Mouse (Mus musculus) gastrocnemius, postnatal 14 days (tissue): ENCODE measurements around the gene Prr22. TPM values are rescaled to one million over a fixed set of nuclear protein-coding genes. Genes with fewer than 3 reads are reported as not detected.
A peak's percentile ranks its signal among the peaks of the same experiment; 100 is the strongest.

ENCODE experiments used
- DNase-seq: peaks from one replicate; pipeline ENCODE4 v3.0.0; 2021; ENCODE audit warnings: mixed read lengths
- intact Hi-C: fragments of 180-260 bp; cut with DNase I; formaldehyde crosslinking; loops from one replicate; pipeline ENCODE4 v1.15.1; 2025; ENCODE audit warnings: low total_unique reads
- total RNA-seq, 2 experiments: library from RNA; stranded (reverse); gene quantifications; 2 replicates each; pipeline ENCODE4 v1.2.3; 2021

Prr22 gene
- total RNA-seq, 2 experiments from 2014 or later, result 0.14 TPM; not detected in 1

- DNase-seq, result no peak
- intact Hi-C loops, result loop anchor here (5.0 kb wide), 1 partner anchor 36 kb away; no protein-coding TSS in a partner anchor
Measured at GRCm38 (mm10) chr17:56758132-56758531, 11.9 kb upstream of the Prr22 start.

DNA sequence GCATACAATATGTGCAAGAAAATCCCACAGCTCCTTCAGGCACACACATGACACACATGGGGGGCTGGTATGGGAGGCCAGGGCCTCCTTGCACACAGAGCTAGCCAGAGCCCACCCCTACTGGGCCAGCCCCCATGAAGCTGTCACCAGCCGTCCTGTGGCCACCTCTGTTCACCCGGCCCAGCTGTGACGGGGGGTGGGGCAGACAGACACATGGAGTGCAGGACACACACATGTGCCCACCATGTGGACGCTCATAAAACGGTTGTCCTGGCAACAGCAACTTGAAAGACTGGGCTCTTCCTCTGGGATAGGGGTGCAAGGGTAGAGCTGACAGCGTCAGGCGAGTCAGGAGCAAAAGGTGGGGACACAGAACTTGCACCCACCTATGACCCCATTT, 10.8 kb upstream of the Prr22 start:
- DNase-seq, result no peak
- intact Hi-C loops, result loop anchor here (5.0 kb wide), 1 partner anchor 37 kb away; no protein-coding TSS in a partner anchor

- intact Hi-C loops, result no loop called here
- DNase-seq, result no peak
Measured at GRCm38 (mm10) chr17:56761077-56761476, 9.0 kb upstream of the Prr22 start.

DNA sequence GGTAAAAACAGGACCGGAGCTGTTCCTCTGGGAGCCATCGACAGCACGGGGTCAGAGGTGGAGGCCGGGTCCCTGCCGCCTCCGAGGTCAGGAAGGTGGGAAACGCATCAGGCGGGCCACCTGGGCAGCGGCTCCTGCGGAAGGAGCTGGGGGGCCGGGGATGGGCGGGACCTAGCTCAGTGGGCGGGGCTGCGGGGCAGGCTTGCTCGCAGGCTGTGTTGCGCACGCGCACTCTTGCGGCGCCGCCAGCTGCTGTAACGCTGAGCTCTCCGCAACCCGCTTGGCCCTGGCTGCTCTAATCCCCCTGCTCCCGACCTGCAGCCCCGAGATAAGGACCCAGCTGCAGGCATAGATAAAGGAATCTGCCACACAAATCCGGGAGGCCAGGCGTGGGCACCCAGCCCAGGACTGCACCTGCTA, 8.0 kb upstream of the Prr22 start:
- peak; percentile 90 for DNase-seq
- intact Hi-C loops, result no loop called here

- intact Hi-C loops, result no loop called here
Measured at GRCm38 (mm10) chr17:56762769-56763731, 7.0 kb upstream of the Prr22 start.

GRCm38 (mm10) chr17:56763741-56764250, 6.3 kb upstream of the Prr22 start:
- intact Hi-C loops, result no loop called here
- DNase-seq, result no peak

More at GRCm38 (mm10) chr17:56762769-56763731, 7.0 kb upstream of the Prr22 start:
- DNase-seq, result no peak

- peak; percentile 86 for DNase-seq
- intact Hi-C loops, result no loop called here
Measured at GRCm38 (mm10) chr17:56764474-56765354, 5.3 kb upstream of the Prr22 start, which contains the start of gene Dus3l. Gene Dus3l, plus strand, starts transcription at chr17:56764757.

DNA sequence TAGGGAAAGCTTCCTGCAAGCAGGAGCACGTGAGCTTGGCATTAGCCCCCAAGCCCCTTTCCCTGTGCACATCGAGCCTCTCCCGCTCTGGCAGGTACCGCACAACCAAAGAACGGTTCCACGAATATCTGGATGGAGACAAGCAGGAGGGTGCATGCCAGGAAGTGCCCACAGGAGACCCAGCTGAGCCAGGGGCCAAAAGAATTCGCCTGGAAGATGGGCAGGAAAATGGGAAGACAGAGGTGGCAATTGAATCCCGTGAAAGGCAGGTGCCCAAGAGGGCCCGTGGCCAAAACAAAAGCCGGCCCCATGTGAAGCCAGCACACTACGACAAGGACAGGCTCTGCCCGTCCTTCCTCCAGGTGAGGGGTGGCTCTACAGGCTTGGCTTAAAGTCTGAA, 4.6 kb upstream of the Prr22 start:
- no peak for DNase-seq
- intact Hi-C loops, result no loop called here

GRCm38 (mm10) chr17:56766631-56767405, 3.2 kb upstream of the Prr22 start:
- DNase-seq, result no peak
- intact Hi-C loops, result no loop called here

DNA sequence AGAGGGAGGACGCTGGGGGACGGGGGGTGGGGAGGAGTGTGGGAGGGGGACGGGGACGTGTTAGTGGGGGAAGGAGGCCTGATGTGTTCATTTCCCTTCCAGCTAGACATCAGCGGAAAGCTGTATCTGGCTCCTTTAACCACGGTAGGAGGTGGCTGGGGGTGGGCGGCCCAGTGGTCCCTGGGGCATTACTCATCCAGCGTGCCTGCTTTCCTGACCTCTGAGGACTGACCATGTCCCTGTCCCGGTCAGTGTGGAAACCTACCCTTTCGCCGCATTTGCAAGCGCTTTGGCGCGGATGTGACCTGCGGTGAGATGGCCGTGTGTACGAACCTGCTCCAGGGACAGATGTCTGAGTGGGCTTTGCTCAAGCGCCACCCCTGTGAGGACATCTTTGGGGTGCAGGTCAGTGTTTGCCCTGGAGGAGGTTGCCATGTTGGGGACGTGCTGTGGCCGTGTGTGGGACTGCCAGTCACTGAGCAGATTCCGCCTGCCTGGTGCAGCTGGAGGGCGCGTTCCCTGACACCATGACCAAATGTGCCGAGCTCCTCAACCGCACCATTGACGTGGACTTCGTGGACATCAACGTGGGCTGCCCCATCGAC, 2.4 kb upstream of the Prr22 start:
- intact Hi-C loops, result no loop called here
- no peak for DNase-seq

DNA sequence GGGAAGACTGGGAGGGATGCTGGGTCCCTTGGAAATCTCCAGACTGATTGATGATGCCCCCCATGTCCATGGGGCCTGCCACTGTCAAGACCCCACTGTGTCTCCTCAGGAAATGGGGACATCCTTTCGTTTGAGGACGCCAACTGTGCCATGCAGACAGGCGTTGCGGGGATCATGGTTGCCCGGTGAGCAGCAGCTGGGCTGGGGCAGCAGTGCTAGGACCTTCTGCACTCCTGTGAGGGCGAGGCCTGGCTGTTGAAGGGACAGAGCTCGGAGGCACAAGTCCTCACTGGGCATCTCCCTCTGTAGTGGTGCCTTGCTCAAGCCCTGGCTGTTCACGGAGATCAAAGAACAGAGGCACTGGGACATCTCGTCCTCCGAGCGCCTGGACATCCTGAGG, 1.1 kb upstream of the Prr22 start:
- intact Hi-C loops, result no loop called here

DNA sequence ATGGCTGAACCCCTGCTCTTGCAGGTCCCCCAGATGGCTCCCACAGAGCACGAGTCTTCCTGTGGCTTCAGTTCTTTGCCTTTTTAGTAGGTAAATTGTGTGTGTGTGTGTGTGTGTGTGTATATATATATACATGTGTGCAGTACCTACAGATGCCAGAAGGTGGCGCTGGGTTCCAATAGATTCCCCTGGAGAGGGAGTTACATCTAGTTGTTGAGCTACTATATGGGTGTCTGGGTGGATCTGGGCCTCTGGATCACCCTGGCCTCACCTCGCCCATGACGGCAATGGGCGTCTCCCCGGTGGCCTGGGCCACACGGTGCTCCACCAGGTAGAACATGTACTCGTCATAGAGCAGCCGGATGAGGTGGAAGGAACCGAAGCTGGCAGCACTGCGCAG, 7.5 kb downstream of the Prr22 start:
- peak; percentile 2 for DNase-seq
- intact Hi-C loops, result no loop called here

More for the DNA sequence above, 1.1 kb upstream of the Prr22 start:
- DNase-seq, result no peak

- peak; percentile 11 for DNase-seq
- intact Hi-C loops, result no loop called here
Measured at GRCm38 (mm10) chr17:56778779-56779362, 8.8 kb downstream of the Prr22 start.

DNA sequence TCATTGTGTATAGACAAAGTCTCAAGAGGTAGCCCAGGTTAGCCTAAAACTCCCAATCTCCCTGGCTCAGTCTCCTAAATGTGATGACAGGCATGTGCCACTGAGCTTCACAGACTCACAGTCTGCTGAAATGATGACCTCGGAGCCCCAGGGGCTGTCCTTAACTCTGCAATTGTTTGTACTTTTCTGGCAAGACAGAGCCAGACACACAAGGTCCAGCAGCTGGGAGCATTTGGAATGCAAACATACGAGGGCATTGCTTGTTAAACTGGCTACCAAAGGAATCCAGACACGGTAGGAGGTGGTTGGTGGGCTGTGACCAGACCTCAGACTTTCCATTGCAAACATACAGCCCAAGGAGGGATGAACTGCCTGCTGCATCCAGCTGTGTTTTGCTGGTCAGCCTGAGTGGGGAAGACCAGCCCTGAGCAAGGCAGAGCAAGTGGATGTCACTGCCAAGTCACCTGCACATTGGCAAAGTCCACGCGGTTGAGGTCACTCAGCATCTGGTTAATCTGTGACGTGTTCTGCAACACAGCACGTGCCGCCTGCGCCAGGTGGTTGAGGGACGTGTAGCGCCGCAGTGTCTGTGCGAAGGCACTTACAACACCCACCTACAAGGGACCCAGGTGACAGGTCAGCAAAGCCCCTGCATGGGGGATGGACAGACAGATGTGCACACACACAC, 10.4 kb downstream of the Prr22 start:
- intact Hi-C loops, result no loop called here
- peak; percentile 1 for DNase-seq

DNA sequence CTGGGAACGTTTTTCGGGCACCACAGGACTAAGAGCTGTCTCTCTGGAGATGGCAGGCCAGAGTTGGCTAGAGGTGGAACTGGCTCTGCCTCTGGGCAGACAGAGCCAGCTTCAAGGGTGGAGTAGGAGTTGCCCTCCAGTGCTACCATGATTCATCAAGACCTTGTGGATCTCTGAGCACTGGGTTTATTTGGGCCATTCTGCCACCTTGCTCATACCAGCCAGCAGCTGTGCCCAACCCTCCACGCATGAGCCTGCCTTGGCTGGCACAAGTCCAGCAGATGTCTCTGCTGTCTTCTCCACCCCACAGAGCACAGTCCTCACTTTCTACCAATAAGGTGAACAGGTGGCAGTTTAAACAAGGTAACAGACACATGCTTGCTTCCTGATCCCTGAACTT, 18.8 kb downstream of the Prr22 start:
- intact Hi-C loops, result no loop called here
- peak; percentile 22 for DNase-seq

GRCm38 (mm10) chr17:56789286-56789685, 19.2 kb downstream of the Prr22 start:
- intact Hi-C loops, result no loop called here

GRCm38 (mm10) chr17:56792588-56792987, 22.5 kb downstream of the Prr22 start:
- no peak for DNase-seq
- intact Hi-C loops, result no loop called here

More at GRCm38 (mm10) chr17:56789286-56789685, 19.2 kb downstream of the Prr22 start:
- DNase-seq, result peak; percentile 1
